Mouse (Mus musculus) small intestine, adult 2 months (tissue): ENCODE data around the gene Fgfr4.

Source experiments
- CTCF ChIP-seq: fragments of 200-500 bp; IDR thresholded peaks from 2 replicates; pipeline ENCODE4 v1.5.1; 2012; ENCODE audit warnings: low read depth, mild to moderate bottlenecking, control low read depth, inconsistent platforms, low read length, moderate library complexity, mixed read lengths; ENCODE audit not compliant: insufficient replicate concordance, insufficient read length; ENCODE audit errors: extremely low read depth
- POLR2A ChIP-seq: fragments of 200-500 bp; IDR thresholded peaks from 2 replicates; pipeline ENCODE4 v1.6.1; 2012; ENCODE audit warnings: low read depth, mild to moderate bottlenecking, control low read depth, inconsistent platforms, low read length, moderate library complexity

DNA sequence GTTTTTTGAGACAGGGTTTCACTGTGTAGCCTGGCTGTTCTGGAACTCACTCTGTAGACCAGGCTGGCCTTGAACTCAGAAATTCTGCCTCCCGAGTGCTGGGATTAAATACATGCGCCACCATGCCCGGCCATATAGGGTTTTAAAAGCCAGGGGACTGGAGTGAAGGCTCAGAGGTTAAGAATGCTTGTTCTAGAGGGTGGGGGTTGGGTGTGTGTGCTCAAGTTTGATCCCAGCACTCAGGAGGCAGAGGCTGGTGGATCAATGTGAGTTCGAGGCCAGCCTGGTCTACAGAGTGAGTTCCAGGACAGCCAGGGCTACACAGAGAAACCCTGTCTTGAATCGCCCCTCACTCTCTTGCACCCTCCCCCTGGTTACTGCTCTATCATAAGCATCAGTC lies 39.1 kb downstream of the Fgfr4 start:
- no peak for TF ChIP-seq POLR2A
- no peak for TF ChIP-seq CTCF
